Mouse (Mus musculus) myocyte (in vitro differentiated cells): ENCODE results near the gene Nfic. TPM values are rescaled to one million over a fixed set of nuclear protein-coding genes. Genes with fewer than 3 reads are reported as not detected.

Experiments used
- H3K27me3 ChIP-seq: one replicate; pipeline ENCODE4 v1.6.1; 2011; ENCODE audit not compliant: control insufficient read depth, insufficient read depth, insufficient read length
- H3K36me3 ChIP-seq: one replicate; pipeline ENCODE4 v1.6.1; 2011; ENCODE audit not compliant: control insufficient read depth, insufficient read depth
- H3K4me2 ChIP-seq: one replicate; pipeline ENCODE4 v1.6.1; 2011; ENCODE audit warnings: low read depth, control low read depth
- H3K4me3 ChIP-seq: one replicate; pipeline ENCODE4 v1.5.1; 2011; ENCODE audit warnings: mild to moderate bottlenecking, control low read depth, moderate library complexity
- H3K79me2 ChIP-seq: one replicate; pipeline ENCODE4 v1.6.1; 2011; ENCODE audit not compliant: control insufficient read depth, insufficient read depth
- H3ac ChIP-seq: one replicate; pipeline ENCODE4 v1.6.1; 2011; ENCODE audit not compliant: control insufficient read depth, insufficient read length
- CEBPB ChIP-seq: IDR thresholded peaks from 2 replicates; pipeline ENCODE4 v1.6.1; 2011; ENCODE audit warnings: mild to moderate bottlenecking, moderate library complexity; ENCODE audit not compliant: poor library complexity, insufficient read depth, severe bottlenecking
- E2F4 ChIP-seq: IDR thresholded peaks from one replicate; pipeline ENCODE4 v1.6.1; 2011; ENCODE audit warnings: mild to moderate bottlenecking, control low read depth, moderate library complexity; ENCODE audit not compliant: insufficient read depth
- MAX ChIP-seq: IDR thresholded peaks from one replicate; pipeline ENCODE4 v1.6.1; 2011; ENCODE audit warnings: low read depth, mild to moderate bottlenecking, control low read depth
- MYOD1 ChIP-seq, 3 experiments: IDR thresholded peaks; one replicate each; pipeline ENCODE4 v1.6.1; 2011; ENCODE audit warnings: control low read depth in 2 of 3, low read depth in 2 of 3, mild to moderate bottlenecking in 2 of 3, moderate library complexity in 1 of 3; ENCODE audit not compliant: insufficient read length in 2 of 3, control insufficient read depth in 1 of 3
- MYOG ChIP-seq, 3 experiments: IDR thresholded peaks; one replicate each; pipeline ENCODE4 v1.6.1; 2011; ENCODE audit warnings: control low read depth in 2 of 3, low read depth in 2 of 3, mild to moderate bottlenecking in 2 of 3; ENCODE audit not compliant: insufficient read length in 2 of 3, control insufficient read depth in 1 of 3, insufficient read depth in 1 of 3
- POLR2A ChIP-seq: IDR thresholded peaks from one replicate; pipeline ENCODE4 v1.6.1; 2011; ENCODE audit warnings: low read depth, mild to moderate bottlenecking, control low read depth, moderate library complexity; ENCODE audit not compliant: insufficient read length
- POLR2AphosphoS2 ChIP-seq: IDR thresholded peaks from one replicate; pipeline ENCODE4 v1.6.1; 2011; ENCODE audit warnings: low read depth, control low read depth; ENCODE audit not compliant: insufficient read length
- REST ChIP-seq: IDR thresholded peaks from one replicate; pipeline ENCODE4 v1.6.1; 2011; ENCODE audit warnings: mild to moderate bottlenecking, control low read depth, moderate library complexity; ENCODE audit not compliant: insufficient read depth, insufficient read length
- SRF ChIP-seq: IDR thresholded peaks from one replicate; pipeline ENCODE4 v1.6.1; 2011; ENCODE audit warnings: low read depth; ENCODE audit not compliant: control insufficient read depth, insufficient read length
- TCF12 ChIP-seq: IDR thresholded peaks from one replicate; pipeline ENCODE4 v1.6.1; 2011; ENCODE audit warnings: mild to moderate bottlenecking, control low read depth; ENCODE audit not compliant: poor library complexity, insufficient read depth, severe bottlenecking
- TCF3 ChIP-seq: IDR thresholded peaks from one replicate; pipeline ENCODE4 v1.6.1; 2011; ENCODE audit warnings: low read depth, control low read depth; ENCODE audit not compliant: insufficient read length
- USF1 ChIP-seq: IDR thresholded peaks from one replicate; pipeline ENCODE4 v1.6.1; 2011; ENCODE audit warnings: low read depth, mild to moderate bottlenecking, control low read depth, moderate library complexity
- polyA plus RNA-seq: library from polyadenylated mRNA; unstranded; fragments of >200 nt; fragmentation: generic; extraction: Trizol; gene quantifications from one replicate; pipeline ENCODE4 v1.2.1, GENCODE M21; 2012; ENCODE audit warnings: missing spikeins

Nfic gene
- polyA plus RNA-seq, 1 experiment, result 115 TPM

DNA sequence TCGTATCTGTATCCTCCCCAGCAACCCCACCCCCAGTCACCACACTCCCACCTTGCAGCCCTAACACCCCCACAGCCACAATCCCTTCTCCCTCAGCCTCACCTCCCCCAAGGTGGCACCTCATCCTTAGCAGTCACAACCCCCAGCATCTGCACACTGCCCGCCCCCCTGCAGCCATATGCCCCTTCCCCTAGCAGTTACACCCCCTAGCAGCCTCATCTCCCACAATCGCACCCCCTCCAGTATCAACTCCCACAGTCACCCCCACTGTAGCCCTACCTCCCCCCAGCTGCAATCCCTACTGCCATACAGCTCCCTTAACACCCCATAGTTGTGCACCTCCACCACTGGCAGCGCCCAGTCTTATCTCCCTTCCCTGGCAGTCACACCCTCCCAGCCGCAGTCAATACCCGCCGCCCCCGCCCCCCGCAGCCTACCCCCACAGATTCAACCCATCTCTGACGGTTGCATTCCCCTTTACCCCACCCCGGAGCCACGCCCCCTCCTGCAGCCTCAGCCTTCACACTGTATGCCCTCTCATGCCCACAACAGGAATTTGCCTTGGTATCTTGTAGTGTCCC lies 1.6 kb upstream of the Nfic start:
- no peak for TF ChIP-seq SRF
- TF ChIP-seq REST, result no peak
- no peak for TF ChIP-seq TCF3
- TF ChIP-seq MAX, result no peak
- no peak for TF ChIP-seq CEBPB
- no peaks in the 10 kb centered on the region for H3K79me2 ChIP-seq
- no peaks in the 10 kb centered on the region for H3K36me3 ChIP-seq
- no peak overlapping the region for H3K4me2 ChIP-seq
- H3K4me3 ChIP-seq, result no peak overlapping the region
- H3ac ChIP-seq, result no peak overlapping the region
- no peaks in the 10 kb centered on the region for H3K27me3 ChIP-seq

DNA sequence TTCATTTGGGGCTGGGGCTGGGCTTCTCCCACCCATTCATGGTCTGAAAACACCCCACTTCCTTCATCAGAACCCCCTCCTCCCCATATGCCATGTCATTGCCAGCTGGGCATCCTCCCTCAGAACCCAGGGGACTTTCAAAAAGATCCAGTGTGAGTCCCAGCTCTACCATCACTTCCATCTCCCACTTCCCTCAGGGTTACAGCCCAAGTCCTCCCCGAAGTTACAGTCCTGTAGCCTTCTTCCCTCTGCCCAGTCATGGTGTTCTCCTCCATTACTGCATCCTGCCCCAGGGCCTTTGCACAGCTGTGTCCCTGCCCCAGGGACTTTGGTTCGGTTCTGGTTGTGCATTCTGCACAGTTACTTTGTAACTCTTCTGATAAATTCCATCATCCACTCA lies 1.3 kb downstream of the Nfic start:
- H3K79me2 ChIP-seq, result no peaks in the 10 kb centered on the region
- no peak overlapping the region for H3K4me2 ChIP-seq
- no peak overlapping the region for H3K4me3 ChIP-seq
- no peak overlapping the region for H3ac ChIP-seq
- H3K27me3 ChIP-seq, result no peaks in the 10 kb centered on the region
- no peaks in the 10 kb centered on the region for H3K36me3 ChIP-seq
- TF ChIP-seq TCF12, result no peak

DNA sequence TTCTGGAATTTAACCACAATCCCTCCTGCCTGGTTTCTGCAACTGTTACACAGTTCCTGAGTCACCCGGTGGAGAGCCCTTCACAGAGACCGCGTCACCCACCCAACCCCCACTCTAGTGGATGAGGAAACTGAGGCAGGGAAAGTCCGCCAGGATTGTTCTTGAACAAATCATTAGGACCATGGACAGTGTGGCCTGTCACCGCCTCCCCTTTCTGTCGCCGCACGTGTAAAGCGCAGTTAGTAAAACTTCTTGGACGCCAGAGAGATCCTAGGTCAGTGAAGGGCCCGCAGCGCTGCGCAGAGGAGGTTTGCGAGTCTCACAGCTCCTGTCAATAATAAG lies 2.5 kb downstream of the Nfic start:
- H3K79me2 ChIP-seq, result no peaks in the 10 kb centered on the region
- H3ac ChIP-seq, result no peak overlapping the region
- TF ChIP-seq REST (no peak), SRF (no peak), TCF3 (no peak), TCF12 (no peak), POLR2A (no peak), E2F4 (no peak), USF1 (no peak), MYOG (IDR thresholded peaks at IDR 0.05; ENCODE audit: control insufficient read depth in 1 of 3, insufficient read depth in 1 of 3, insufficient read length in 2 of 3, low read depth in 2 of 3) (no peak), MAX (no peak), POLR2AphosphoS2 (no peak), CEBPB (no peak), MYOD1 (IDR thresholded peaks at IDR 0.05; ENCODE audit: control insufficient read depth in 1 of 3, insufficient read length in 2 of 3, low read depth in 2 of 3) (no peak)
- no peak overlapping the region for H3K4me3 ChIP-seq
- H3K36me3 ChIP-seq, result no peaks in the 10 kb centered on the region
- H3K4me2 ChIP-seq, result peak overlapping the region; percentile 69
- no peaks in the 10 kb centered on the region for H3K27me3 ChIP-seq

DNA sequence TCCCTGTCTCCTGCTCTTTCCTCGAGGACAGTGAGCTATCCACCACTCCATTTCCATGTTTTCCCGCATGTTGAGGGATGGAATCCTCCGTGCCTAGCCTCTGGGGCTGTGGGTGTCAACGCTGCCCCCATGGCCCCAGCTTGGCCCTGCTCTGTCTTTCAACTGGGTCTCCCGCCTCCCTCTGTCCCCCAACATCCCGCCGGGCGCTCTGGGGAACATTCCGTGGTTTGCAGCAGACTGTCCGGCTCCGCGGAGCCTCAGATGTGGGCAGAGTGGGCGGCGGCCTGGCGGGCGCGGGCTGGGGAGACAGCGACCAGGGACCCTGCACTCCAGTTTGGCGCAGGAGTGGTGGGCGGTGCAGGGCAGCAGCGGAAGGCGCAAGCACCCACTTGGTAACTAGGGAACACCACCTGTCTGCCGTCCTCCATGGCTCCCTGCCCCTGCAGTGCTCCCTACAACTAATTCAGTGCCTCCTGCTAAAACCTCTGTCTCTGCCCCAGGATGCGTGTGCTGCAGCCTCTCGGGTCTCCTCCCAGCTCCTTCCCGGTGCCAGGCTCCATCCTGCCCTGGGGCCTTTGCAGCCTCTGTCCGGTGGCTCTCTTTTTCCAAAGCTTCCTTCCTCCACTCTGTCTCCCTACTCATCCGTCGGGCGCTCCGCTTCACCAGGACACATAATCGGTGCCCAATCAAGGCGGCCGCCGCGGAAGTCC lies 3.0 kb downstream of the Nfic start:
- Histone ChIP-seq H3K79me2 (no peaks in the 10 kb centered on the region), H3K36me3 (no peaks in the 10 kb centered on the region), H3ac (no peak overlapping the region), H3K27me3 (no peaks in the 10 kb centered on the region), H3K4me3 (no peak overlapping the region), H3K4me2 (peak overlapping the region; percentile 69)
- TF ChIP-seq POLR2AphosphoS2, result no peak
- peak in 2 of 3 experiments; percentile 49 to 79 for TF ChIP-seq MYOD1 (IDR thresholded peaks at IDR 0.05; ENCODE audit: control insufficient read depth in 1 of 3, insufficient read length in 2 of 3, low read depth in 2 of 3)
- TF ChIP-seq TCF12, result no peak
- no peak for TF ChIP-seq TCF3
- no peak for TF ChIP-seq SRF
- no peak for TF ChIP-seq POLR2A
- peak in 1 of 3 experiments; percentile 19 for TF ChIP-seq MYOG (IDR thresholded peaks at IDR 0.05; ENCODE audit: control insufficient read depth in 1 of 3, insufficient read depth in 1 of 3, insufficient read length in 2 of 3, low read depth in 2 of 3)
- no peak for TF ChIP-seq USF1
- no peak for TF ChIP-seq REST
- TF ChIP-seq MAX, result no peak
- TF ChIP-seq CEBPB, result no peak
- no peak for TF ChIP-seq E2F4

DNA sequence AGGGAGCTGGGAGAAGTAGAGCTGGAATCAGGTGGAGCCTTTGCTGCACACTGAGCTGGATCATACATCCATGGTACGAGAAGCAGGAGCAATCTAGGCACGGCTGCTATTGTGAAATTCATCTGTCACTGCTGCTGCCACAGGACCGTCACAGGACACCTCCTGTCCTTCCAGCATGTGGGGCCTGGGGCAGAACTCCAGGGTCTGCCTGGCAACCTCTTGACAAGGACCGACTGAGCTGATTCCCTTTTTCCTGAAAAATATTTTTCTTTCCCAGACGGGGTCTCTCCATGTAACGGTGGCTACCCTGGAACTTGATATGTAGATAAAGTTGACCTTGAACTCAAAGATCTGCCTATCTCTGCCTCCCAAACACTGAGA lies 4.1 kb downstream of the Nfic start:
- no peak overlapping the region for H3ac ChIP-seq
- no peaks in the 10 kb centered on the region for H3K36me3 ChIP-seq
- no peak for TF ChIP-seq MYOG (IDR thresholded peaks at IDR 0.05; ENCODE audit: control insufficient read depth in 1 of 3, insufficient read depth in 1 of 3, insufficient read length in 2 of 3, low read depth in 2 of 3)
- TF ChIP-seq MAX, result no peak
- TF ChIP-seq USF1, result no peak
- TF ChIP-seq TCF12, result no peak
- no peak for TF ChIP-seq REST
- no peak for TF ChIP-seq POLR2A
- no peak for TF ChIP-seq POLR2AphosphoS2
- TF ChIP-seq MYOD1 (IDR thresholded peaks at IDR 0.05; ENCODE audit: control insufficient read depth in 1 of 3, insufficient read length in 2 of 3, low read depth in 2 of 3), result no peak
- TF ChIP-seq CEBPB, result no peak
- no peak for TF ChIP-seq SRF
- no peak for TF ChIP-seq E2F4
- TF ChIP-seq TCF3, result no peak
- H3K4me2 ChIP-seq, result no peak overlapping the region
- H3K79me2 ChIP-seq, result no peaks in the 10 kb centered on the region
- H3K4me3 ChIP-seq, result no peak overlapping the region
- no peaks in the 10 kb centered on the region for H3K27me3 ChIP-seq
